Mouse (Mus musculus): Measurements from ENCODE around the gene Angptl7.

Angptl7 gene

DNA sequence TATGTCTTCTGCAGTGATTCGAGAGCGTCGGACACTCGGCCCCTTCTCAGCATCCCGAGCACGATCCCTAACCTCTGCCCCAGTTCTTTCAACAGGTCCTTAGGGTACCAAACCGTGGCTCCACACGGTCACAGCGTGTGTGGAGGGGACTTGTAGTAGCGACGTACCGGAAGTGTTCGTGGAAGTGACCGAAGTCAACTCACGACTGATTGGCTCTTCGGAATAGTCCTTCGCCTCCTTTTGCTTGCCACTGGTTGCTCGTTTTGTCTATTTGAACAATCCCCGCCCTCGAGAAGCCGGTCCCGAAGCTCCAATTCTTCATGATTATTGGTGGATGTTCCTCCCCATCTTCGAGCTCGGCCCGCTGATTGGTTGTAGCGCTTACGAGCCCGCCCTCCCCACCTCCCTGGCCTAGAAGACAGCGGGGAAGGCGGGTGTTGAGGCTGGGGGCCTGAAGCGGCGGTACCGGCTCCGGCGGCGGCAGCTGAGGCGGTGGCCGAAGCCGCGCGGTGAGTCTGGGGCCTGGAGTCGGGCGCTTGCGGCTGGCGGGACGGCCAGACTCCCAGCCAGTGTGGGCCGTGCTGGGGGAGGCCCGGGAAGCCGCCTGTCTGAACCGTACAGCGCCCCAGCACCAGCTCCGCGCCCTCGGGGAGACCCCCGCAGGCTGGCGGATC lies 51.9 kb downstream of the Angptl7 start, which contains the start of gene Mtor:
TSS of gene Mtor (plus strand) at position 433 of the 674 bp plus-strand sequence.
- DNase-seq: peak; percentile 95

Measured in cerebellum, postnatal 14 days (tissue).